Mouse (Mus musculus) forebrain, embryonic 14.5 days (tissue): ENCODE measurements around the gene Gpr88. TPM values are rescaled to one million over a fixed set of nuclear protein-coding genes. Genes with fewer than 3 reads are reported as not detected.

Source experiments
- ATAC-seq: fragments of 200-750 bp; cut with Nextera tagmentation; 2 replicates; pipeline ENCODE4 v1.8.0; 2017; ENCODE audit warnings: mild to moderate bottlenecking, moderate library complexity
- DNase-seq: peaks from one replicate; pipeline ENCODE4 v3.0.0-alpha.2; 2015; ENCODE audit warnings: low spot score
- H3K27ac ChIP-seq: fragments of 300-500 bp; sonication (generic); 2 replicates; pipeline ENCODE4 v1.5.1; 2014; ENCODE audit warnings: low read depth, mild to moderate bottlenecking, control low read depth, low read length, moderate library complexity
- H3K27me3 ChIP-seq: fragments of 300-500 bp; sonication (generic); replicated peaks from 2 replicates; pipeline ENCODE4 v1.6.1; 2014; ENCODE audit warnings: low read length, control low read depth, mixed read lengths; ENCODE audit not compliant: control insufficient read depth, insufficient read depth
- H3K36me3 ChIP-seq: fragments of 300-500 bp; sonication (generic); 2 replicates; pipeline ENCODE4 v1.6.1; 2014; ENCODE audit warnings: low read length, control low read depth; ENCODE audit not compliant: control insufficient read depth, insufficient read depth
- H3K4me1 ChIP-seq: fragments of 300-500 bp; sonication (generic); 2 replicates; pipeline ENCODE4 v1.6.1; 2014; ENCODE audit warnings: antibody characterized with exemption, low read length, control low read depth; ENCODE audit not compliant: control insufficient read depth, insufficient read depth
- H3K4me2 ChIP-seq: fragments of 300-500 bp; sonication (generic); 2 replicates; pipeline ENCODE4 v1.6.1; 2014; ENCODE audit warnings: mild to moderate bottlenecking, control low read depth, low read length
- H3K4me3 ChIP-seq: fragments of 300-500 bp; sonication (generic); 2 replicates; pipeline ENCODE4 v1.5.1; 2014; ENCODE audit warnings: low read depth, low read length, control low read depth
- H3K9ac ChIP-seq: fragments of 300-500 bp; sonication (generic); 2 replicates; pipeline ENCODE4 v1.6.1; 2014; ENCODE audit warnings: mild to moderate bottlenecking, low read length, control low read depth, moderate library complexity
- H3K9me3 ChIP-seq: fragments of 300-500 bp; sonication (generic); replicated peaks from 2 replicates; pipeline ENCODE4 v1.6.1; 2016; ENCODE audit warnings: low read length, control low read depth, mixed read lengths; ENCODE audit not compliant: control insufficient read depth
- WGBS: fragments of 180-500 bp; shearing (Covaris S2); extraction: QIAGEN DNeasy Blood & Tissue Kit; methylation state at CpG from one replicate; pipeline ENCODE4 v1.1.7; 2014; 5-methylcytosine and 5-hydroxymethylcytosine counted together
- polyA plus RNA-seq: library from polyadenylated mRNA; unstranded; fragments of >200 nt; fragmentation: Nextera tagmentation; extraction: Ambion mirVana; gene quantifications from 2 replicates; pipeline ENCODE4 v1.2.1, GENCODE M21; 2014

Gene Gpr88
- 5.2 and 9.6 TPM in 2 replicates for polyA plus RNA-seq

- Histone ChIP-seq H3K4me1 (peaks cover 8% of the 10 kb centered on the region; the same call in 1 of the 2 replicates), H3K36me3 (no peaks in the 10 kb centered on the region), H3K27ac (peak within 1 kb of the TSS; percentile 22; the same call in 1 of the 2 replicates), H3K9me3 (no peaks in the 10 kb centered on the region), H3K27me3 (peaks cover 26% of the 10 kb centered on the region), H3K4me2 (peak within 1 kb of the TSS; percentile 100), H3K4me3 (peak within 1 kb of the TSS; percentile 57), H3K9ac (peak within 1 kb of the TSS; percentile 66)
- 4% methylated on average over 9 of the region's 9 CpGs for WGBS
- ATAC-seq (peak; percentile 72), DNase-seq (peak; percentile 87)
Observed at GRCm38 (mm10) chr3:116253077-116253531, at the start of gene Gpr88. Gpr88 (minus strand) TSS chr3:116253503.

GRCm38 (mm10) chr3:116302581-116302980 is 49.3 kb upstream of the Gpr88 start:
- Histone ChIP-seq H3K9ac (no peak overlapping the region), H3K9me3 (no peaks in the 10 kb centered on the region), H3K27me3 (no peaks in the 10 kb centered on the region), H3K4me3 (no peak overlapping the region), H3K27ac (no peak overlapping the region), H3K36me3 (peaks cover 14% of the 10 kb centered on the region; the same call in 1 of the 2 replicates), H3K4me2 (no peak overlapping the region), H3K4me1 (peaks cover 2% of the 10 kb centered on the region; the same call in 1 of the 2 replicates)
- ATAC-seq (no peak), DNase-seq (no peak)
- 97% methylated on average over 7 of the region's 7 CpGs for WGBS

GRCm38 (mm10) chr3:116301754-116302153 is 48.5 kb upstream of the Gpr88 start:
- Histone ChIP-seq H3K36me3 (peaks cover 8% of the 10 kb centered on the region; the same call in 1 of the 2 replicates), H3K9ac (no peak overlapping the region), H3K27me3 (no peaks in the 10 kb centered on the region), H3K4me1 (peaks cover 2% of the 10 kb centered on the region; the same call in 1 of the 2 replicates), H3K27ac (no peak overlapping the region), H3K4me2 (no peak overlapping the region), H3K9me3 (no peaks in the 10 kb centered on the region), H3K4me3 (no peak overlapping the region)
- no peak for DNase-seq
- WGBS = 88% methylated on average over 6 of the region's 6 CpGs
- no peak for ATAC-seq

- ATAC-seq = no peak
- Histone ChIP-seq H3K4me1 (no peaks in the 10 kb centered on the region), H3K9ac (no peak overlapping the region), H3K9me3 (no peaks in the 10 kb centered on the region), H3K36me3 (peaks cover 19% of the 10 kb centered on the region), H3K27me3 (no peaks in the 10 kb centered on the region), H3K4me3 (no peak overlapping the region), H3K27ac (no peak overlapping the region), H3K4me2 (no peak overlapping the region)
- DNase-seq = no peak
- 94% methylated on average over 10 of the region's 10 CpGs for WGBS
Observed at GRCm38 (mm10) chr3:116298727-116299126, 45.4 kb upstream of the Gpr88 start.

- Histone ChIP-seq H3K4me2 (no peak overlapping the region), H3K4me1 (no peaks in the 10 kb centered on the region), H3K27me3 (no peaks in the 10 kb centered on the region), H3K36me3 (peaks cover 26% of the 10 kb centered on the region), H3K9ac (no peak overlapping the region), H3K9me3 (no peaks in the 10 kb centered on the region), H3K4me3 (no peak overlapping the region), H3K27ac (no peak overlapping the region)
- ATAC-seq = no peak
- WGBS = 93% methylated on average over 8 of the region's 8 CpGs
- DNase-seq = no peak
Observed at GRCm38 (mm10) chr3:116298003-116298402, 44.7 kb upstream of the Gpr88 start.

GRCm38 (mm10) chr3:116297170-116297569 is 43.9 kb upstream of the Gpr88 start:
- no peak for ATAC-seq

GRCm38 (mm10) chr3:116290041-116290815 is 36.9 kb upstream of the Gpr88 start:
- WGBS = 86% methylated on average over 9 of the region's 9 CpGs
- Histone ChIP-seq H3K9me3 (no peaks in the 10 kb centered on the region), H3K4me1 (no peaks in the 10 kb centered on the region), H3K36me3 (peaks cover 29% of the 10 kb centered on the region), H3K4me2 (no peak overlapping the region), H3K4me3 (no peak overlapping the region), H3K27ac (no peak overlapping the region), H3K9ac (no peak overlapping the region), H3K27me3 (no peaks in the 10 kb centered on the region)
- DNase-seq (peak; percentile 33), ATAC-seq (peak; percentile 15; the same call in 1 of the 2 replicates)

More at GRCm38 (mm10) chr3:116297170-116297569, 43.9 kb upstream of the Gpr88 start:
- Histone ChIP-seq H3K9me3 (no peaks in the 10 kb centered on the region), H3K4me1 (no peaks in the 10 kb centered on the region), H3K4me2 (no peak overlapping the region), H3K9ac (no peak overlapping the region), H3K27me3 (no peaks in the 10 kb centered on the region), H3K36me3 (peaks cover 27% of the 10 kb centered on the region), H3K4me3 (no peak overlapping the region), H3K27ac (no peak overlapping the region)
- WGBS = 94% methylated on average over 7 of the region's 7 CpGs
- DNase-seq = no peak

GRCm38 (mm10) chr3:116288833-116289232 is 35.5 kb upstream of the Gpr88 start:
- DNase-seq = no peak

GRCm38 (mm10) chr3:116284735-116285134 is 31.4 kb upstream of the Gpr88 start:
- 73% methylated on average over 4 of the region's 4 CpGs for WGBS
- ATAC-seq = no peak
- no peak overlapping the region for H3K4me3 ChIP-seq

More at GRCm38 (mm10) chr3:116288833-116289232, 35.5 kb upstream of the Gpr88 start:
- WGBS = 96% methylated on average over 6 of the region's 6 CpGs
- Histone ChIP-seq H3K4me3 (no peak overlapping the region), H3K9ac (no peak overlapping the region), H3K9me3 (no peaks in the 10 kb centered on the region), H3K36me3 (peaks cover 22% of the 10 kb centered on the region), H3K4me2 (no peak overlapping the region), H3K4me1 (0 out of 2 replicates have a peak, but pooled peaks cover 2% of the 10 kb centered on the region), H3K27ac (no peak overlapping the region), H3K27me3 (no peaks in the 10 kb centered on the region)
- ATAC-seq = no peak

More at GRCm38 (mm10) chr3:116284735-116285134, 31.4 kb upstream of the Gpr88 start:
- Histone ChIP-seq H3K9me3 (no peaks in the 10 kb centered on the region), H3K9ac (no peak overlapping the region), H3K27me3 (no peaks in the 10 kb centered on the region), H3K4me2 (no peak overlapping the region), H3K36me3 (peaks cover 7% of the 10 kb centered on the region; the same call in 1 of the 2 replicates), H3K27ac (no peak overlapping the region), H3K4me1 (0 out of 2 replicates have a peak, but pooled peaks cover 2% of the 10 kb centered on the region)
- DNase-seq = no peak
